Mouse (Mus musculus) E14TG2a.4 (cell line): ENCODE results near the gene Apaf1.

Experiments used
- H3K27me3 ChIP-seq: 2 replicates; pipeline ENCODE4 v1.6.1; 2014; ENCODE audit warnings: low read length, control low read depth; ENCODE audit not compliant: insufficient read depth
- H3K36me3 ChIP-seq: 2 replicates; pipeline ENCODE4 v1.6.1; 2014; ENCODE audit warnings: low read length, control low read depth; ENCODE audit not compliant: insufficient read depth
- H3K4me1 ChIP-seq: replicated peaks from 2 replicates; pipeline ENCODE4 v1.6.1; 2014; ENCODE audit warnings: low read depth, low read length, control low read depth
- H3K4me3 ChIP-seq: replicated peaks from 2 replicates; pipeline ENCODE4 v1.5.1; 2014; ENCODE audit warnings: mild to moderate bottlenecking, low read length
- H3K9me3 ChIP-seq: 2 replicates; pipeline ENCODE4 v1.6.1; 2014; ENCODE audit warnings: low read length, control low read depth
- CTCF ChIP-seq: conservative IDR thresholded peaks from 2 replicates; pipeline ENCODE4 v1.5.1; 2014; ENCODE audit warnings: low read length
- NANOG ChIP-seq: IDR thresholded peaks from 2 replicates; pipeline ENCODE4 v1.6.1; 2014; ENCODE audit warnings: borderline replicate concordance, low read length, mixed read lengths
- POU5F1 ChIP-seq: IDR thresholded peaks from 2 replicates; pipeline ENCODE4 v1.6.1; 2014; ENCODE audit warnings: low read length, borderline replicate concordance

The Apaf1 gene

GRCm38 (mm10) chr10:90974491-90974890 is 108.1 kb downstream of the Apaf1 start:
- peaks cover 43% of the 10 kb centered on the region for H3K27me3 ChIP-seq
- no peak overlapping the region for H3K4me3 ChIP-seq
- no peaks in the 10 kb centered on the region; the same call in 1 of the 2 replicates for H3K9me3 ChIP-seq
- 0 out of 2 replicates have a peak, but pooled peaks cover 5% of the 10 kb centered on the region for H3K4me1 ChIP-seq
- no peak for TF ChIP-seq POU5F1
- TF ChIP-seq NANOG: no peak
- TF ChIP-seq CTCF: no peak
- H3K36me3 ChIP-seq: no peaks in the 10 kb centered on the region

DNA sequence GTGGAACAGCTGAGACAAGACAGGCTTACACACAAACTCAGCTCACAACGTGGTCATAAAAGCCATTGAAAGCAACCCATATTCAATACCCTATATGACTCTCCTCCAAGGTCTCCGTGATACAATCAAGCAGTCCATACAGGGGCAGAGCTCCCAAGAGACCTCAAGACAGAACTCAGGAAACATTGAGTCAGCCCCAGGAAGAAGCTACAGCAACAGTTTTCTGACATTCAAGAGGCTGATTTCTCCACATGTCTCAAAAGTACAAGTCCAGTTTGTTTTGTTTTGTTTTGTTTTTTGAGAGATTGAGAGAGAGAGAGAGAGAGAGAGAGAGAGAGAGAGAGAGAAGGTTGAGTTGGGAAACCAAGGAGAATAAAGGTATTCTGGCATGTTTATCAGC is 108.5 kb downstream of the Apaf1 start:
- peaks cover 47% of the 10 kb centered on the region for H3K27me3 ChIP-seq
- no peak overlapping the region for H3K4me3 ChIP-seq
- H3K4me1 ChIP-seq: 0 out of 2 replicates have a peak, but pooled peaks cover 5% of the 10 kb centered on the region
- no peaks in the 10 kb centered on the region for H3K36me3 ChIP-seq
- H3K9me3 ChIP-seq: no peaks in the 10 kb centered on the region
- TF ChIP-seq CTCF: no peak
- no peak for TF ChIP-seq NANOG
- TF ChIP-seq POU5F1: no peak

DNA sequence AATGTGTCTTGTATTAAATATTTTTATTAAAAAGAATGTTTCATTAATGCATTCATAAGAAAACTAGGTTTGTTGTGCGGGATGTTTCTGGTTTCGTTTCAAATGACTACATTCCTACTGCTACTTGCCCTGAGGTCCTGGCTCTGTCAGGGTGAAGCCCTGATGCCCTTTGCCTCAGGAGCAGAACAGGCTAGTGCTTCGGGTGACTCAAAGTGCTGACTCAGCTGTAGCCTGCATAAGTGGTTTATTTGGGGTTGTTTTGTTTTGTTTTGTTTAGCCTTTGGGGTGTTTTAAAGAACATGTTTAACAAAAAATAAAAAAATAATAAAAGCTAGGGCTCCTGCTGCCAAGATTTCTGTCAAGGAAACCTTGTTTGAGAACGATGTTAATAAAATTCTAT is 112.0 kb downstream of the Apaf1 start:
- H3K27me3 ChIP-seq: peaks cover 79% of the 10 kb centered on the region
- H3K4me3 ChIP-seq: no peak overlapping the region
- no peak for TF ChIP-seq POU5F1
- TF ChIP-seq CTCF: no peak
- no peak for TF ChIP-seq NANOG
- H3K4me1 ChIP-seq: 0 out of 2 replicates have a peak, but pooled peaks cover 5% of the 10 kb centered on the region
- no peaks in the 10 kb centered on the region for H3K36me3 ChIP-seq
- H3K9me3 ChIP-seq: no peaks in the 10 kb centered on the region

DNA sequence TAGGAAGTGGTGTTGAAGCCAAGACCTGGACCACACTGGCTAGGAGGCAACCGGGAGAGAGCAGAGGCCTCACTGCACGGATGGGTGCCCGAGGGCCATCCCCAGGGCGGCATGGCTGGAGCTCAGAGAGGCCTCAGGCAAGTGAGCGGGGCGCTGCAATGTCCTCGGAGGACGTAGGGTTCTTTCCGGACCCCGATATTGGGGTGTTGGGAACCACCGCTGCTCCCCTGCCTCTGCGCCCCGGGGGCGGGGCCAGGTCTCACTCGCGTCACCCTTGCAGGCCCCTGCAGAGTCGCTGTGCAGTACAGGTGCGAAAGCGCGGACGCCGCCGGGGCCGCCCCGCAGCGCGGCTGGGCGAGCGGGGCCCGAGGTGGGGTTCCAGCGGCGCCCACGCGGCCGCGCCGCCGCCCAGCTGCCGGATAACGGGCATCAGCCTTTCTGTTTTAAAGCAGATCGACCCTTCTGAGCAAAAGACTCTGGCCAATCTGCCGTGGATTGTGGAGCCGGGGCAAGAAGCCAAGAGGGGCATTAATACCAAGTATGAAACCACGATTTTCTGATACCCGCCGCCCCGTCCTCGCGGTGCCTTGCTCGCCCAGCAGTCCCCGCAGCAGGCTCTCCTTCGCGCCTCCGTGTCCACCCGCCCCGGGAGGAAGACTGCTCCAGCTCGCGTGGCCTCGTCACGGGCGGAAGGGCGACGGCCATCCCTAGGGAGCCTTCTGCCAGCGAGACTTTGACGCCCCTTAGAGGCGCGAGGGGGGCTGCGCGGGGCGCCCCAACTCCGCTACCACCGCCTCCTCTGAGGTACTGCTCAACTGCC is 113.0 kb downstream of the Apaf1 start:
- H3K4me3 ChIP-seq: peak overlapping the region; percentile 76
- H3K36me3 ChIP-seq: no peaks in the 10 kb centered on the region
- 0 out of 2 replicates have a peak, but pooled peaks cover 5% of the 10 kb centered on the region for H3K4me1 ChIP-seq
- H3K27me3 ChIP-seq: peaks cover 81% of the 10 kb centered on the region
- H3K9me3 ChIP-seq: no peaks in the 10 kb centered on the region
- TF ChIP-seq NANOG: no peak
- TF ChIP-seq CTCF: no peak
- no peak for TF ChIP-seq POU5F1

GRCm38 (mm10) chr10:90968247-90968646 is 114.3 kb downstream of the Apaf1 start:
- H3K27me3 ChIP-seq: peaks cover 69% of the 10 kb centered on the region
- no peaks in the 10 kb centered on the region for H3K36me3 ChIP-seq
- 0 out of 2 replicates have a peak, but pooled peaks cover 7% of the 10 kb centered on the region for H3K4me1 ChIP-seq
- H3K9me3 ChIP-seq: no peaks in the 10 kb centered on the region
- H3K4me3 ChIP-seq: no peak overlapping the region
- TF ChIP-seq NANOG: no peak

- Histone ChIP-seq H3K4me3 (no peak overlapping the region), H3K4me1 (0 out of 2 replicates have a peak, but pooled peaks cover 7% of the 10 kb centered on the region), H3K36me3 (no peaks in the 10 kb centered on the region), H3K9me3 (no peaks in the 10 kb centered on the region), H3K27me3 (peaks cover 66% of the 10 kb centered on the region)
- TF ChIP-seq CTCF: no peak
- no peak for TF ChIP-seq POU5F1
- no peak for TF ChIP-seq NANOG
Observed at GRCm38 (mm10) chr10:90966821-90967220, 115.7 kb downstream of the Apaf1 start.

- no peaks in the 10 kb centered on the region for H3K36me3 ChIP-seq
- no peak overlapping the region for H3K4me3 ChIP-seq
- H3K9me3 ChIP-seq: no peaks in the 10 kb centered on the region
- H3K4me1 ChIP-seq: 0 out of 2 replicates have a peak, but pooled peaks cover 7% of the 10 kb centered on the region
- no peak for TF ChIP-seq NANOG
- TF ChIP-seq CTCF: no peak
- no peak for TF ChIP-seq POU5F1
- peaks cover 70% of the 10 kb centered on the region for H3K27me3 ChIP-seq
Observed at GRCm38 (mm10) chr10:90965671-90966315, 116.8 kb downstream of the Apaf1 start.

- no peaks in the 10 kb centered on the region for H3K36me3 ChIP-seq
- H3K9me3 ChIP-seq: no peaks in the 10 kb centered on the region
- no peak overlapping the region for H3K4me3 ChIP-seq
- 0 out of 2 replicates have a peak, but pooled peaks cover 2% of the 10 kb centered on the region for H3K4me1 ChIP-seq
- no peak for TF ChIP-seq CTCF
- TF ChIP-seq NANOG: no peak
- no peak for TF ChIP-seq POU5F1
- peaks cover 60% of the 10 kb centered on the region for H3K27me3 ChIP-seq
Observed at GRCm38 (mm10) chr10:90964511-90964910, 118.1 kb downstream of the Apaf1 start.
